ENCODE assay signal across 16 mouse cellular contexts in genomic region chr2:106383415-106384285, GRCm38 (mm10).
DNase-seq lines count a peak whose midpoint lies in the region; ATAC-seq and TF ChIP-seq lines count a peak whose summit lies in the region.
"Had no signal": no experiment of that assay in that cellular context is flagged by ENCODE, and none has a peak within 500 bp of the region (broad histone marks: within the 10 kb centered on the region; RNA-seq: fewer than 3 reads in every experiment).

No protein-coding gene starts in this region.

- TF ChIP-seq CTCF in hindbrain, postnatal 0 days (IDR thresholded peaks at IDR 0.05; ENCODE audit: low read depth): no peak

- no peak overlapping the region for H3K4me3 ChIP-seq in hindbrain, postnatal 0 days (ENCODE audit: low read length)
- no peak overlapping the region for H3K4me3 ChIP-seq in hindbrain, embryonic 11.5 days (ENCODE audit: low read depth, low read length)
- H3K4me3 ChIP-seq: hindbrain, embryonic 15.5 days; left cerebral cortex, adult 2 months; lung, embryonic 15.5 days; megakaryocyte, embryonic 14.5 days had no signal

- H3K27ac ChIP-seq in hindbrain, postnatal 0 days: no peak overlapping the region
- H3K27ac ChIP-seq in hindbrain, embryonic 11.5 days (ENCODE audit: low read depth, low read length): no peak overlapping the region
- H3K27ac ChIP-seq: hindbrain, embryonic 15.5 days; left cerebral cortex, adult 2 months; lung, embryonic 15.5 days; stomach, postnatal 0 days had no signal

- H3K9me3 ChIP-seq in hindbrain, postnatal 0 days (ENCODE audit: low read length): no peaks in the 10 kb centered on the region
- no peaks in the 10 kb centered on the region for H3K9me3 ChIP-seq in hindbrain, embryonic 11.5 days (ENCODE audit: control insufficient read depth, low read length)
- H3K9me3 ChIP-seq: hindbrain, embryonic 15.5 days; lung, embryonic 15.5 days had no signal

- H3K9ac ChIP-seq in hindbrain, postnatal 0 days (replicated peaks; ENCODE audit: low read length): no peak overlapping the region
- no peak overlapping the region for H3K9ac ChIP-seq in hindbrain, embryonic 11.5 days (ENCODE audit: low read depth, low read length)
- H3K9ac ChIP-seq: hindbrain, embryonic 15.5 days; lung, embryonic 15.5 days had no signal

- H3K36me3 ChIP-seq in hindbrain, postnatal 0 days (ENCODE audit: insufficient read depth, low read length): no peaks in the 10 kb centered on the region
- H3K36me3 ChIP-seq in hindbrain, embryonic 11.5 days (ENCODE audit: control insufficient read depth, insufficient read depth, low read length): no peaks in the 10 kb centered on the region
- H3K36me3 ChIP-seq: G1E; hindbrain, embryonic 15.5 days; lung, embryonic 15.5 days had no signal

- H3K4me2 ChIP-seq in hindbrain, postnatal 0 days (ENCODE audit: low read depth, low read length): no peak overlapping the region
- H3K4me2 ChIP-seq in hindbrain, embryonic 11.5 days (replicated peaks; ENCODE audit: low read depth, low read length): no peak overlapping the region
- H3K4me2 ChIP-seq: hindbrain, embryonic 15.5 days; lung, embryonic 15.5 days had no signal

- DNase-seq in hindbrain, postnatal 0 days (ENCODE audit: low spot score): peak; percentile 13
- DNase-seq in hindbrain, embryonic 11.5 days (ENCODE audit: low spot score): no peak
- DNase-seq in retina, postnatal 1 day: peak; percentile 1
- no peak for DNase-seq in retina, embryonic 14.5 days (ENCODE audit: low spot score)
- DNase-seq in cerebellum, postnatal 10 days: peak; percentile 67 to 72
- no peak for DNase-seq in ovary, postnatal 36 days (ENCODE audit: low spot score)
- DNase-seq in kidney, postnatal 36 days: no peak
- DNase-seq: adrenal gland, adult 2 months; gastrocnemius, postnatal 10 days; heart, postnatal 10 days had no signal

- H3K27me3 ChIP-seq in hindbrain, postnatal 0 days (ENCODE audit: insufficient read depth, low read length): no peaks in the 10 kb centered on the region
- no peaks in the 10 kb centered on the region for H3K27me3 ChIP-seq in hindbrain, embryonic 11.5 days (ENCODE audit: control insufficient read depth, insufficient read depth, low read length)
- H3K27me3 ChIP-seq: hindbrain, embryonic 15.5 days; lung, embryonic 15.5 days; megakaryocyte, embryonic 14.5 days had no signal

- 65% methylated on average over 14 of the region's 14 CpGs for WGBS in hindbrain, postnatal 0 days
- 80% methylated on average over 14 of the region's 14 CpGs for WGBS in hindbrain, embryonic 11.5 days

- no peaks in the 10 kb centered on the region for H3K4me1 ChIP-seq in hindbrain, postnatal 0 days (ENCODE audit: insufficient read depth, low read length)
- no peaks in the 10 kb centered on the region for H3K4me1 ChIP-seq in hindbrain, embryonic 11.5 days (replicated peaks; ENCODE audit: control insufficient read depth, insufficient read depth, low read length)
- H3K4me1 ChIP-seq: hindbrain, embryonic 15.5 days; lung, embryonic 15.5 days; megakaryocyte, embryonic 14.5 days had no signal

- no peak for ATAC-seq in hindbrain, postnatal 0 days
- ATAC-seq in hindbrain, embryonic 11.5 days (ENCODE audit: low FRiP score): no peak

Comparison
In these comparisons a context has a peak if more than half of its experiments do, and no peak if none do; other contexts are left out.
1. DNase-seq: peak in hindbrain, postnatal 0 days (single experiment), retina, postnatal 1 day (single experiment) and cerebellum, postnatal 10 days (2 of 2); none in hindbrain, embryonic 11.5 days (single experiment), retina, embryonic 14.5 days (single experiment), ovary, postnatal 36 days (single experiment) and kidney, postnatal 36 days (0 of 2).